In genomic region chr9:79523054-79523453, GRCm38 (mm10) we compare ENCODE assay signal across 22 mouse cellular contexts.
DNase-seq lines count a peak whose midpoint lies in the region; ATAC-seq and TF ChIP-seq lines count a peak whose summit lies in the region.
"Had no signal": no experiment of that assay in that cellular context is flagged by ENCODE, and none has a peak within 500 bp of the region (broad histone marks: within the 10 kb centered on the region; RNA-seq: fewer than 3 reads in every experiment).

No protein-coding gene starts in this region.

- no peak overlapping the region for H3K4me3 ChIP-seq in forebrain, embryonic 16.5 days (replicated peaks; ENCODE audit: low read length)
- no peak overlapping the region for H3K4me3 ChIP-seq in forebrain, embryonic 11.5 days (ENCODE audit: low read depth, low read length)
- no peak overlapping the region for H3K4me3 ChIP-seq in kidney, adult 2 months (ENCODE audit: insufficient read depth, low read depth, low read length)
- H3K4me3 ChIP-seq in kidney, embryonic 14.5 days (ENCODE audit: low read length), result no peak overlapping the region
- H3K4me3 ChIP-seq: hindbrain, embryonic 12.5 days; limb, embryonic 12.5 days; liver, embryonic 13.5 days; midbrain, embryonic 13.5 days had no signal

- no peaks in the 10 kb centered on the region for H3K27me3 ChIP-seq in forebrain, embryonic 16.5 days (replicated peaks; ENCODE audit: control insufficient read depth, insufficient read depth, low read length)
- H3K27me3 ChIP-seq in forebrain, embryonic 11.5 days (ENCODE audit: control insufficient read depth, insufficient read depth, low read length), result no peaks in the 10 kb centered on the region
- no peaks in the 10 kb centered on the region for H3K27me3 ChIP-seq in kidney, adult 2 months (replicated peaks; ENCODE audit: control insufficient read depth, insufficient read depth, low read length)
- H3K27me3 ChIP-seq in kidney, embryonic 14.5 days (ENCODE audit: control insufficient read depth, insufficient read depth, low read length), result no peaks in the 10 kb centered on the region
- H3K27me3 ChIP-seq: hindbrain, embryonic 12.5 days; limb, embryonic 12.5 days; liver, embryonic 13.5 days; midbrain, embryonic 13.5 days had no signal

- DNase-seq in adrenal gland, postnatal 14 days, result peak; percentile 14
- no peak for DNase-seq in adrenal gland, adult (ENCODE audit: inconsistent age in 2 of 2, low spot score in 1 of 2)
- DNase-seq in forebrain, embryonic 11.5 days (ENCODE audit: low spot score), result no peak
- peak; percentile 60 for DNase-seq in kidney, adult 2 months
- peak; percentile 37 for DNase-seq in fat pad, adult 2 months (ENCODE audit: extremely low read depth, low read depth, low spot score)
- no peak for DNase-seq in lung, postnatal 4 days
- DNase-seq: cerebellum, adult 18-20 months; cerebellum, postnatal 36 days; gastrocnemius, postnatal 25 days; kidney, adult 8-10 months; layer of hippocampus, postnatal 36 days; liver, embryonic 13.5 days; lung, adult 2 months; lung, postnatal 14 days; right cerebral cortex, postnatal 14 days; spleen, adult 18-20 months had no signal

- peak; percentile 75 for ATAC-seq in forebrain, embryonic 16.5 days
- ATAC-seq in forebrain, embryonic 11.5 days (replicated peaks; ENCODE audit: low FRiP score), result no peak
- no peak for ATAC-seq in kidney, embryonic 14.5 days (ENCODE audit: low FRiP score, low TSS enrichment)
- ATAC-seq: midbrain, embryonic 13.5 days had no signal

- H3K4me1 ChIP-seq in forebrain, embryonic 16.5 days (replicated peaks; ENCODE audit: control insufficient read depth, insufficient read depth, low read length), result peaks cover 3% of the 10 kb centered on the region
- no peaks in the 10 kb centered on the region for H3K4me1 ChIP-seq in forebrain, embryonic 11.5 days (replicated peaks; ENCODE audit: control insufficient read depth, insufficient read depth, low read length)
- H3K4me1 ChIP-seq in kidney, adult 2 months (ENCODE audit: control insufficient read depth, insufficient read depth, low read length), result peaks cover 6% of the 10 kb centered on the region; the same call in 1 of the 2 replicates
- H3K4me1 ChIP-seq in kidney, embryonic 14.5 days (ENCODE audit: control insufficient read depth, insufficient read depth, low read length), result peaks cover 4% of the 10 kb centered on the region; the same call in 1 of the 2 replicates
- H3K4me1 ChIP-seq: hindbrain, embryonic 12.5 days; liver, embryonic 13.5 days; midbrain, embryonic 13.5 days had no signal

- H3K9me3 ChIP-seq in forebrain, embryonic 16.5 days (ENCODE audit: control insufficient read depth, low read length), result no peaks in the 10 kb centered on the region
- no peaks in the 10 kb centered on the region for H3K9me3 ChIP-seq in forebrain, embryonic 11.5 days (ENCODE audit: control insufficient read depth, low read length)
- H3K9me3 ChIP-seq in kidney, embryonic 14.5 days (ENCODE audit: control insufficient read depth, low read length), result no peaks in the 10 kb centered on the region
- H3K9me3 ChIP-seq: hindbrain, embryonic 12.5 days; limb, embryonic 12.5 days; liver, embryonic 13.5 days; midbrain, embryonic 13.5 days had no signal

- TF ChIP-seq CTCF in kidney, adult 2 months (conservative IDR thresholded peaks at IDR 0.05; ENCODE audit: insufficient read depth, insufficient read length, low read depth, low read length), result no peak

- 39% methylated on average over 4 of the region's 4 CpGs for WGBS in forebrain, embryonic 16.5 days
- 92% methylated on average over 4 of the region's 4 CpGs for WGBS in forebrain, embryonic 11.5 days
- 67% methylated on average over 4 of the region's 4 CpGs for WGBS in kidney, adult 2 months
- 95% methylated on average over 4 of the region's 4 CpGs for WGBS in kidney, embryonic 14.5 days

- no peak for TF ChIP-seq POLR2A in kidney, adult 2 months (IDR thresholded peaks at IDR 0.05; ENCODE audit: low read depth, low read length)

- no peaks in the 10 kb centered on the region for H3K36me3 ChIP-seq in forebrain, embryonic 16.5 days (ENCODE audit: control insufficient read depth, insufficient read depth)
- H3K36me3 ChIP-seq in forebrain, embryonic 11.5 days (ENCODE audit: control insufficient read depth, insufficient read depth, low read length), result no peaks in the 10 kb centered on the region
- H3K36me3 ChIP-seq in kidney, adult 2 months (ENCODE audit: control insufficient read depth, insufficient read depth, low read length), result no peaks in the 10 kb centered on the region
- H3K36me3 ChIP-seq in kidney, embryonic 14.5 days (ENCODE audit: control insufficient read depth, insufficient read depth, low read length), result no peaks in the 10 kb centered on the region
- H3K36me3 ChIP-seq: hindbrain, embryonic 12.5 days; limb, embryonic 12.5 days; liver, embryonic 13.5 days; midbrain, embryonic 13.5 days had no signal

- no peak overlapping the region for H3K4me2 ChIP-seq in forebrain, embryonic 16.5 days (ENCODE audit: low read length)
- no peak overlapping the region for H3K4me2 ChIP-seq in forebrain, embryonic 11.5 days (ENCODE audit: low read depth, low read length, severe bottlenecking)
- no peak overlapping the region for H3K4me2 ChIP-seq in kidney, embryonic 14.5 days (replicated peaks; ENCODE audit: low read depth, low read length)
- H3K4me2 ChIP-seq: heart, embryonic 11.5 days; hindbrain, embryonic 12.5 days; limb, embryonic 12.5 days; liver, embryonic 13.5 days; midbrain, embryonic 13.5 days had no signal

- no peak overlapping the region for H3K27ac ChIP-seq in forebrain, embryonic 16.5 days (ENCODE audit: low read length)
- H3K27ac ChIP-seq in forebrain, embryonic 11.5 days (ENCODE audit: low read depth, low read length), result no peak overlapping the region
- H3K27ac ChIP-seq in kidney, adult 2 months (ENCODE audit: insufficient read depth, low read depth, low read length), result peak overlapping the region; percentile 22; the same call in 1 of the 2 replicates
- H3K27ac ChIP-seq in kidney, embryonic 14.5 days (ENCODE audit: low read depth, low read length), result no peak overlapping the region
- H3K27ac ChIP-seq: hindbrain, embryonic 12.5 days; limb, embryonic 12.5 days; liver, embryonic 13.5 days; midbrain, embryonic 13.5 days had no signal

- H3K9ac ChIP-seq in forebrain, embryonic 16.5 days (replicated peaks; ENCODE audit: low read depth, low read length), result no peak overlapping the region
- H3K9ac ChIP-seq in forebrain, embryonic 11.5 days (ENCODE audit: low read length), result no peak overlapping the region
- H3K9ac ChIP-seq in kidney, embryonic 14.5 days (ENCODE audit: low read depth, low read length), result no peak overlapping the region
- H3K9ac ChIP-seq: hindbrain, embryonic 12.5 days; limb, embryonic 12.5 days; liver, embryonic 13.5 days; midbrain, embryonic 13.5 days had no signal

Comparison
In these comparisons a context has a peak if more than half of its experiments do, and no peak if none do; other contexts are left out.
1. DNase-seq: peak in adrenal gland, postnatal 14 days (single experiment), kidney, adult 2 months (single experiment) and fat pad, adult 2 months (single experiment); none in adrenal gland, adult (0 of 2), forebrain, embryonic 11.5 days (single experiment) and lung, postnatal 4 days (0 of 2).